Mouse (Mus musculus): ENCODE results near the gene Arhgap42.

GRCm38 (mm10) chr9:9096761-9097160 is 142.1 kb downstream of the Arhgap42 start:
- TF ChIP-seq POLR2A (IDR thresholded peaks at IDR 0.05; ENCODE audit: control insufficient read depth, low read depth, low read length), result no peak
- no peak for TF ChIP-seq CTCF (IDR thresholded peaks at IDR 0.05; ENCODE audit: control insufficient read depth, insufficient read depth, insufficient replicate concordance, low read depth, low read length)

Data from testis, adult 2 months (tissue).